Mouse (Mus musculus): ENCODE data around the gene Ppp2r3a.

- TF ChIP-seq POLR2A (IDR thresholded peaks at IDR 0.05; ENCODE audit: control insufficient read depth, extremely low read depth, insufficient read depth, low read length, poor library complexity) (no peak), CTCF (IDR thresholded peaks at IDR 0.05; ENCODE audit: borderline replicate concordance, control insufficient read depth, extremely low read depth, insufficient read depth, low read length, poor library complexity) (no peak)
These were observed 141.6 kb downstream of the Ppp2r3a start for GRCm38 (mm10) chr9:101110013-101110412.

Data from thymus, adult 2 months (tissue).